In genomic region chr12:45061336-45061735, GRCm38 (mm10) we compare ENCODE assay signal across 19 mouse cellular contexts. TPM values are rescaled to one million over a fixed set of nuclear protein-coding genes. Genes with fewer than 3 reads are reported as not detected.
"Had no signal": no experiment of that assay in that cellular context is flagged by ENCODE, and none has a peak within 500 bp of the region (broad histone marks: within the 10 kb centered on the region; RNA-seq: fewer than 3 reads in every experiment).

No protein-coding gene starts in this region.

- H3K27me3 ChIP-seq: kidney, embryonic 15.5 days; limb, embryonic 13.5 days; liver, embryonic 15.5 days; megakaryocyte, embryonic 14.5 days; midbrain, embryonic 15.5 days; neural tube, embryonic 13.5 days had no signal

- H3K36me3 ChIP-seq: kidney, embryonic 15.5 days; limb, embryonic 13.5 days; liver, embryonic 15.5 days; midbrain, embryonic 15.5 days; neural tube, embryonic 13.5 days had no signal

- H3K4me1 ChIP-seq: kidney, embryonic 15.5 days; liver, embryonic 15.5 days; megakaryocyte, embryonic 14.5 days; midbrain, embryonic 15.5 days; neural tube, embryonic 13.5 days had no signal

- DNase-seq: kidney, adult 2 months; kidney, postnatal 14 days; left cerebral cortex, postnatal 4 days; lung, embryonic 14.5 days; lung, postnatal 14 days; retina, postnatal 1 day; right cerebral cortex, postnatal 4 days; spleen, adult 18-20 months; thymus, adult 18-20 months; thymus, postnatal 14 days had no signal

- H3K9me3 ChIP-seq: kidney, embryonic 15.5 days; limb, embryonic 13.5 days; liver, embryonic 15.5 days; midbrain, embryonic 15.5 days; neural tube, embryonic 13.5 days had no signal

- H3K27ac ChIP-seq: kidney, embryonic 15.5 days; limb, embryonic 13.5 days; liver, embryonic 15.5 days; macrophage; midbrain, embryonic 15.5 days; neural tube, embryonic 13.5 days had no signal

- H3K4me2 ChIP-seq: kidney, embryonic 15.5 days; limb, embryonic 13.5 days; liver, embryonic 15.5 days; lung, embryonic 14.5 days; midbrain, embryonic 11.5 days; midbrain, embryonic 15.5 days; neural tube, embryonic 13.5 days had no signal

- ATAC-seq: inflammation-experienced regulatory T-cells, adult 6 months; midbrain, embryonic 15.5 days had no signal

- H3K4me3 ChIP-seq: kidney, embryonic 15.5 days; limb, embryonic 13.5 days; liver, embryonic 15.5 days; megakaryocyte, embryonic 14.5 days; midbrain, embryonic 15.5 days; neural tube, embryonic 13.5 days had no signal

- H3K9ac ChIP-seq: kidney, embryonic 15.5 days; limb, embryonic 13.5 days; liver, embryonic 15.5 days; lung, embryonic 14.5 days; midbrain, embryonic 15.5 days; neural tube, embryonic 13.5 days had no signal

RNA-seq across cellular contexts. Expression of gene Stxbp6, which starts 13.2 kb away (rescaled TPM):
- polyA plus RNA-seq: inflammation-experienced regulatory T-cells, adult 6 months had no signal
